Mouse (Mus musculus) neural tube, embryonic 14.5 days (tissue): ENCODE measurements around the gene Bfar. TPM values are rescaled to one million over a fixed set of nuclear protein-coding genes. Genes with fewer than 3 reads are reported as not detected.

Experiments
- ATAC-seq: fragments of 200-750 bp; cut with Nextera tagmentation; 2 replicates; pipeline ENCODE4 v1.8.0; 2017; ENCODE audit warnings: low read depth, mild to moderate bottlenecking, moderate TSS enrichment, moderate library complexity
- H3K27ac ChIP-seq: fragments of 300-500 bp; sonication (generic); 2 replicates; pipeline ENCODE4 v1.5.1; 2014; ENCODE audit warnings: low read depth, mild to moderate bottlenecking, control low read depth, low read length, moderate library complexity, mixed read lengths
- H3K27me3 ChIP-seq: fragments of 300-500 bp; sonication (generic); 2 replicates; pipeline ENCODE4 v1.6.1; 2014; ENCODE audit warnings: low read length; ENCODE audit not compliant: control insufficient read depth, insufficient read depth
- H3K36me3 ChIP-seq: fragments of 300-500 bp; sonication (generic); 2 replicates; pipeline ENCODE4 v1.6.1; 2014; ENCODE audit warnings: low read length, mixed read lengths; ENCODE audit not compliant: control insufficient read depth, insufficient read depth
- H3K4me1 ChIP-seq: fragments of 300-500 bp; sonication (generic); 2 replicates; pipeline ENCODE4 v1.6.1; 2014; ENCODE audit warnings: low read length; ENCODE audit not compliant: control insufficient read depth, insufficient read depth
- H3K4me2 ChIP-seq: fragments of 300-500 bp; sonication (generic); 2 replicates; pipeline ENCODE4 v1.6.1; 2014; ENCODE audit warnings: mild to moderate bottlenecking, low read depth, low read length, control low read depth
- H3K4me3 ChIP-seq: fragments of 300-500 bp; sonication (generic); 2 replicates; pipeline ENCODE4 v1.5.1; 2014; ENCODE audit warnings: low read depth, low read length, control low read depth, mixed read lengths
- H3K9ac ChIP-seq: fragments of 300-500 bp; sonication (generic); replicated peaks from 2 replicates; pipeline ENCODE4 v1.6.1; 2014; ENCODE audit warnings: low read depth, mild to moderate bottlenecking, control low read depth, low read length, mixed read lengths
- H3K9me3 ChIP-seq: fragments of 300-500 bp; sonication (generic); 2 replicates; pipeline ENCODE4 v1.6.1; 2016; ENCODE audit warnings: low read length; ENCODE audit not compliant: control insufficient read depth
- WGBS: fragments of 180-500 bp; shearing (Covaris S2); extraction: QIAGEN DNeasy Blood & Tissue Kit; methylation state at CpG from one replicate; pipeline ENCODE4 v1.1.7; 2014; 5-methylcytosine and 5-hydroxymethylcytosine counted together
- polyA plus RNA-seq: library from polyadenylated mRNA; unstranded; fragments of >200 nt; fragmentation: Nextera tagmentation; extraction: Ambion mirVana; gene quantifications from 2 replicates; pipeline ENCODE4 v1.2.1, GENCODE M21; 2014

The Bfar gene
- polyA plus RNA-seq, 1 experiment from 2014 or later: 52.6 TPM

GRCm38 (mm10) chr16:13702184-13702583, 30.5 kb downstream of the Bfar start:
- Histone ChIP-seq H3K4me2 (no peak overlapping the region), H3K4me1 (no peaks in the 10 kb centered on the region), H3K27me3 (no peaks in the 10 kb centered on the region), H3K9me3 (no peaks in the 10 kb centered on the region), H3K36me3 (peaks cover 51% of the 10 kb centered on the region; the same call in 1 of the 2 replicates), H3K27ac (no peak overlapping the region), H3K4me3 (no peak overlapping the region), H3K9ac (no peak overlapping the region)
- ATAC-seq: no peak
- 94% methylated on average over 7 of the region's 7 CpGs for WGBS

DNA sequence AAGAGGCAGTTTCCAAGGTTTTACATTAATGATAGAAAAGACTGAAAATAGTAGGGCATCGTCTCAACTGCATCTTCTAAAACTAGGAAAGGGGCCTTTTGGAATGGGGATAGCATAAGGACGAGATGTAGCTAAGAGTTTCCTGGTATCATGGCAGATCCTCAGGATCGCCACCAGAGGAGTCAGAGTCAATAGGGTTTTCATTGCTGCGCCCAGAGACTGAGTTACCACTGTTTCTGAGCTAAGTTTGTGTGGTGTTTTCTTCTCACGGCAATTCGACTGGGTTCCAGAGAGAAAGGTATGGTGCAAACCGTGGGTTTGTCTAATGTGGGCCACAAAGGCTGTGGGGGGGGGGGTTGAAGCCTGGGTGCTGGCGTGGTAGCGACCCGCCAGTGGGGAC, 33.0 kb downstream of the Bfar start:
- no peaks in the 10 kb centered on the region for H3K9me3 ChIP-seq
- no peak for ATAC-seq
- peaks cover 31% of the 10 kb centered on the region; the same call in 1 of the 2 replicates for H3K36me3 ChIP-seq
- no peak overlapping the region for H3K9ac ChIP-seq
- no peak overlapping the region for H3K27ac ChIP-seq
- H3K4me3 ChIP-seq: no peak overlapping the region
- no peak overlapping the region for H3K4me2 ChIP-seq
- H3K4me1 ChIP-seq: no peaks in the 10 kb centered on the region
- 97% methylated on average over 10 of the region's 10 CpGs for WGBS
- no peaks in the 10 kb centered on the region for H3K27me3 ChIP-seq

DNA sequence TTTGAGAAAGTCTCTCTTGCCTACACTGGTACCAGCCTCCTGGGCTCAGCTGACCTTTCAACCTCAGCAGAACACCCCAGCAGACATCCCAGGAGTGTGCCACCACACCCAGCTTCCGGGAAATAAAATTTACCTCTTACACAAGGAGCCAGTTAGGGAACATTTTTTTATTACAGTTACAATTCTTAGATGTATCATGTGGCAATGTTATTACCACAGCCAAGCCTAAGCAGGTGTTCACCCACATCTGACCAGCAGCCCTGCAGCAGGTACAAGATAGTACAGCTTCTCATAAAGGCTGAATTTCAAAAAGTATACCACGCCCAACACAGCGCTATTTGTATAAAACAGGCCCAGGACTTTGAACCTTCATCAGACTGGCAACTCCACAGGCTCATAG, 43.3 kb downstream of the Bfar start:
- no peaks in the 10 kb centered on the region for H3K36me3 ChIP-seq
- no peak overlapping the region for H3K9ac ChIP-seq
- H3K4me1 ChIP-seq: no peaks in the 10 kb centered on the region
- H3K4me3 ChIP-seq: no peak overlapping the region
- WGBS: 90% methylated on average over 3 of the region's 3 CpGs
- ATAC-seq: no peak
- H3K27me3 ChIP-seq: no peaks in the 10 kb centered on the region
- no peak overlapping the region for H3K27ac ChIP-seq
- no peak overlapping the region for H3K4me2 ChIP-seq
- H3K9me3 ChIP-seq: no peaks in the 10 kb centered on the region

DNA sequence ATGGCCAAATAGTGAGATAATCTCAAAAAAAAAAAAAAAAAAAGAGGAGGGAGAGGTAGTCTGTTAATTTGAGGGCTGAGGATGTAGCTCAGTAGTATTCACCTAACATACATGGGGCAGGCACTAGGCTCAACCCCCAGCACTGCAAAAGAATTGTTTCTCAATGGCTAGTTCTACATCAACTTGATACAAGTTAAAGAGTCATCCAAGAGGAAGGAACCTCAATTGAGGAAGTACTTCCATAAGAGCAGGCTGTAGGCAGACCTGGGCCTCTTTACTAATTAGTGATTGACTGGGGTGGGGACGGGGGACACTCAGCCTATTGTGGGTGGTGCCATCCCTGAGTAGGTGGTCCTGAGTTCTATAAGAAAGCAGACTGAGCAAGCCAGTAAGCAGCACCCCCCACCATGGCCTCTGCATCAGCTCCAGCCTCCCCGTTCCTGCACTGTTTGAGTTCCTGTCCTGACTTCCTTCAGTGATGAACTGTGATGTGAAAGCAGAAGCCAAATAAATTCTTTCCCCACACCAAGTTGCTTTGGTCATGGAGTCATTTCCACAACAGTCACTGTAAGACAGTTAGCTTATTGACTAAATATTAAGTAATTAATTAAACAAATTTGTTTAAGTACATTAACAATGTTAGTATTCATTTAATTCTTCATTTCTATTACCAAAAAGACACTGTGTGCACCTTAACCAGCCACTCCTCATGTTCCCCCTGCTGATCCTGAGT, 45.3 kb downstream of the Bfar start:
- H3K9me3 ChIP-seq: no peaks in the 10 kb centered on the region
- H3K9ac ChIP-seq: no peak overlapping the region
- 87% methylated on average over 2 of the region's 2 CpGs for WGBS
- H3K27me3 ChIP-seq: no peaks in the 10 kb centered on the region
- no peak overlapping the region for H3K27ac ChIP-seq
- H3K4me2 ChIP-seq: no peak overlapping the region
- H3K4me3 ChIP-seq: no peak overlapping the region
- no peaks in the 10 kb centered on the region for H3K4me1 ChIP-seq
- H3K36me3 ChIP-seq: no peaks in the 10 kb centered on the region
- no peak for ATAC-seq

- ATAC-seq: no peak
- Histone ChIP-seq H3K36me3 (no peaks in the 10 kb centered on the region), H3K27me3 (no peaks in the 10 kb centered on the region), H3K27ac (no peak overlapping the region), H3K9ac (no peak overlapping the region), H3K4me3 (no peak overlapping the region), H3K9me3 (no peaks in the 10 kb centered on the region), H3K4me2 (no peak overlapping the region), H3K4me1 (no peaks in the 10 kb centered on the region)
- 38% methylated on average over 10 of the region's 10 CpGs for WGBS
Measured at GRCm38 (mm10) chr16:13722937-13723336, 51.3 kb downstream of the Bfar start.

DNA sequence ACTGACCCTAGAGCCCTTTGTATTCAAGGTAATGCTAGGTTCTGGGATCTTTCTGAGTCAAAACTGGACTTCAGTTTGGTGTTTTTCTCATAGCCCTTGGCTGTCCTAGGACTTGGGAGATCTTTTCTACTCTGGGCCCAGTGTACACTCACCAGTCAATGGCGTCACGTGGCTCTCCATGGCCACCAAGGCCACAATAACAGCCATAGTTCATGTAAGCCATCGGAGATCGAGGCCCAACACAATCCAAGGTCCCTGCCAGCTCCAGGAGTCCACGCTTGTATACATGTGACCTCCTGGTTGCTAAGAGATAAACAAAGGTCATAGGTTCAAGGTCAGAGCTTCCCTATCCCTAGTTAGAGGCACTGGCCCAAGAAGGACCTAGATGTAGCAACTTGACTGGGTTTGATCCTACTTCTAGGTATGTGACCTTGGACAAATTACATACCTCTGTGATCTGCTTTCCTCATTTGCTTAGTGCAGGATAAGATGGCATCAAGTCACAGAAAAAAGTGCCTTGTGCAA, 56.2 kb downstream of the Bfar start:
- Histone ChIP-seq H3K9ac (no peak overlapping the region), H3K27me3 (no peaks in the 10 kb centered on the region), H3K4me1 (0 out of 2 replicates have a peak, but pooled peaks cover 2% of the 10 kb centered on the region), H3K4me2 (no peak overlapping the region), H3K4me3 (no peak overlapping the region), H3K9me3 (no peaks in the 10 kb centered on the region), H3K36me3 (no peaks in the 10 kb centered on the region), H3K27ac (no peak overlapping the region)
- ATAC-seq: no peak
- WGBS: 87% methylated on average over 5 of the region's 5 CpGs

DNA sequence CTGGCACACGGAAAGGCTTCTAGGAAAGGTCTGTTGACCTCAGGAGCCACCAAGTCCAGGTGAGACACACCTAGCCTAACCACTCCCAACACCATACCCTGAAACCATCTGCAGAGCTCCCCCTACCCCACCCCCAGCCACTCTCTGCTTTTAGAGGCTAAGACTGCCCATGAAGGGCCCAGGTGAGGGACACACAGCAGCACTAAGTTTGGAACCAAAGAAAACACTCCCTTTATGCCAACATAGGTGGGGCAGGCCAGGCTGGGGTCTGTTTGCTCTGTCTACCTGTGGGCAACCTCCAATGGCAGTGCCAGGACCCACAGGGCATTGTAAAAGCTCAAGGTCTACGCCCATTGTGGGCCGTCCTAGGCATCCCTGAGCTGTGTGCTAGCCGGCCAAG, 57.8 kb downstream of the Bfar start:
- no peak overlapping the region for H3K27ac ChIP-seq
- 90% methylated on average over 4 of the region's 4 CpGs for WGBS
- ATAC-seq: no peak
- 0 out of 2 replicates have a peak, but pooled peaks cover 2% of the 10 kb centered on the region for H3K4me1 ChIP-seq
- no peaks in the 10 kb centered on the region for H3K9me3 ChIP-seq
- H3K4me3 ChIP-seq: no peak overlapping the region
- no peak overlapping the region for H3K9ac ChIP-seq
- H3K4me2 ChIP-seq: no peak overlapping the region
- H3K36me3 ChIP-seq: no peaks in the 10 kb centered on the region
- no peaks in the 10 kb centered on the region for H3K27me3 ChIP-seq

DNA sequence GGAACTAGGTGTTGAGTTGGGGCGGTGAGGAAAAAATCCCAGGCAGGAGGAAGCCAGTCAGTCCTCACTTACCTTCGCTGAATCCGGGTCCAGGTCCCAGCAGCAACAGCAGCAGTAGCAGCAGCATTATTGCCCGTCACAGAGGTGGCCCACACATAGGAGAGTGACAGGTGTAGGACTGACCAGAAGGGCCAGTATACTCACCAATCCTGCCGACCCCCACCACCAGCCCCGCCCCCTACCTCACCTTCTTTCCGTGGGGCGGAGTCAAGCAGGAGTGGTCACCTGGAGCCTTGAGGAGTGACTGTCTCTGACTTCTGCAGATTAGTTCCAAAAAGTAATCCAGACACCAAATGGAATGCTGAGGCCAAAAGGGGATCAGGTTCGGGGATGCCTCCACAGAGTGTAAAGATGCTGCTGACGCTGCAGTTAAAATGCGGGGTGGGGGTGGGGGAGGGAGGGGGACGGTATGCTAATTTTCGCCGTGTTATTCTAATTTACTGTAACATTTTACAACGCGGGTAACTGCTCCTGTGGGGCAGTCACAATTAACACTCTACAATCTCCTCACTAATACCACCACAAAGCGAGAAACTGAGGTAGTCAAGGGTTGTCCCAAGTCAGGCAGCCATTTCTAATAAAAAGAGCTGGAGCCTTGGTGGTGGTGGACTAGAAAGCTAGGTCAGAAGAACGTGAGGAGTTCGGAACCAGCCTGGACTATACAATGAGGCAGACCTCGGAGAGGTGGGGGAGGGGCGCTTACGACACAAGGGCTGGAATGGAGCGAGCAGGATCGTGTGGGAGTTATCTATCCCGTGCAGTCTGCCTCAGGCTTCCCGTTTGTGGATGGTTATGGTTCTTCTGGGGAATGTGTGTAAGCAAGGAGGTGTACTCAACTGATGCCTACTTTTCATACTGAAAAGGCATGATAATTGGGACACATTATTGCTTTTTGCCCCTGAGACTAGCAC, 58.9 kb downstream of the Bfar start, which contains the start of gene Pla2g10:
Pla2g10 (minus strand) TSS at position 699 of the 971 bp plus-strand sequence.
- Histone ChIP-seq H3K4me1 (0 out of 2 replicates have a peak, but pooled peaks cover 2% of the 10 kb centered on the region), H3K9ac (no peak within 1 kb of the TSS), H3K4me3 (0 out of 2 replicates have a peak within 1 kb of the TSS, but pooled peaks have one; percentile 10), H3K4me2 (peak within 1 kb of the TSS; percentile 38), H3K36me3 (no peaks in the 10 kb centered on the region), H3K27me3 (no peaks in the 10 kb centered on the region), H3K27ac (no peak within 1 kb of the TSS), H3K9me3 (no peaks in the 10 kb centered on the region)
- WGBS: 8% methylated on average over 26 of the region's 26 CpGs
- ATAC-seq: peak; percentile 61; the same call in 1 of the 2 replicates
